Comparison of ENCODE assay signal across 24 mouse cellular contexts in genomic region chr3:123460436-123460835, GRCm38 (mm10). TPM values are rescaled to one million over a fixed set of nuclear protein-coding genes. Genes with fewer than 3 reads are reported as not detected.
DNase-seq lines count a peak whose midpoint lies in the region; ATAC-seq lines count a peak whose summit lies in the region.
"Had no signal": no experiment of that assay in that cellular context is flagged by ENCODE, and none has a peak within 500 bp of the region (broad histone marks: within the 10 kb centered on the region; RNA-seq: fewer than 3 reads in every experiment).

No protein-coding gene starts in this region.

- H3K27ac ChIP-seq in embryonic facial prominence, embryonic 14.5 days (replicated peaks; ENCODE audit: low read depth, low read length): no peak overlapping the region
- no peak overlapping the region for H3K27ac ChIP-seq in embryonic facial prominence, embryonic 10.5 days (replicated peaks)
- H3K27ac ChIP-seq: embryonic facial prominence, embryonic 15.5 days; gastrocnemius, adult 2 months; hindbrain, embryonic 12.5 days; hindbrain, embryonic 15.5 days had no signal

- ATAC-seq in embryonic facial prominence, embryonic 14.5 days (ENCODE audit: low read depth): no peak
- ATAC-seq: activated CD4-positive, CD25-positive, alpha-beta regulatory T cell, adult 4 months; CD4-positive, CD25-positive, alpha-beta regulatory T cell, adult 4 months; forebrain, embryonic 14.5 days; forebrain, postnatal 0 days had no signal

- H3K4me3 ChIP-seq in embryonic facial prominence, embryonic 14.5 days (ENCODE audit: low read depth, low read length): no peak overlapping the region
- H3K4me3 ChIP-seq in embryonic facial prominence, embryonic 10.5 days: no peak overlapping the region
- H3K4me3 ChIP-seq: embryonic facial prominence, embryonic 15.5 days; gastrocnemius, adult 2 months; hindbrain, embryonic 12.5 days; hindbrain, embryonic 15.5 days had no signal

- no peaks in the 10 kb centered on the region for H3K4me1 ChIP-seq in embryonic facial prominence, embryonic 14.5 days (ENCODE audit: control insufficient read depth, insufficient read depth, low read length)
- H3K4me1 ChIP-seq in embryonic facial prominence, embryonic 10.5 days: no peaks in the 10 kb centered on the region
- H3K4me1 ChIP-seq: hindbrain, embryonic 12.5 days; hindbrain, embryonic 15.5 days had no signal

- 56% methylated on average over 1 of the region's 1 CpGs for WGBS in embryonic facial prominence, embryonic 14.5 days
- WGBS in embryonic facial prominence, embryonic 10.5 days: 88% methylated on average over 1 of the region's 1 CpGs

- DNase-seq in adrenal gland, postnatal 14 days: peak; percentile 17
- DNase-seq in adrenal gland, postnatal 25 days: no peak
- DNase-seq in embryonic facial prominence, embryonic 14.5 days (ENCODE audit: low spot score): peak; percentile 24
- DNase-seq in embryonic facial prominence, embryonic 10.5 days (ENCODE audit: low spot score): no peak
- peak; percentile 65 for DNase-seq in NIH3T3 (ENCODE audit: low read depth)
- DNase-seq in ovary, postnatal 10 days (ENCODE audit: low spot score): no peak
- DNase-seq: cerebellum, adult 11-12 months; cerebellum, adult 9-10 months; cerebellum, postnatal 36 days; embryo, embryonic 11 days; forebrain, postnatal 0 days; gastrocnemius, adult 2 months; gastrocnemius, postnatal 14 days; heart, adult 11 months; kidney, adult 11 months; kidney, adult 8-10 months had no signal

- H3K4me2 ChIP-seq in embryonic facial prominence, embryonic 14.5 days (ENCODE audit: low read depth, low read length): no peak overlapping the region
- H3K4me2 ChIP-seq: embryonic facial prominence, embryonic 15.5 days; heart, embryonic 11.5 days; hindbrain, embryonic 12.5 days; hindbrain, embryonic 15.5 days had no signal

- H3K9me3 ChIP-seq in embryonic facial prominence, embryonic 14.5 days (ENCODE audit: control insufficient read depth, low read length): no peaks in the 10 kb centered on the region
- H3K9me3 ChIP-seq in embryonic facial prominence, embryonic 10.5 days: no peaks in the 10 kb centered on the region
- H3K9me3 ChIP-seq: embryonic facial prominence, embryonic 15.5 days; hindbrain, embryonic 12.5 days; hindbrain, embryonic 15.5 days had no signal

- no peaks in the 10 kb centered on the region for H3K36me3 ChIP-seq in embryonic facial prominence, embryonic 14.5 days (ENCODE audit: control insufficient read depth, insufficient read depth, low read length)
- H3K36me3 ChIP-seq in embryonic facial prominence, embryonic 10.5 days (replicated peaks): no peaks in the 10 kb centered on the region
- H3K36me3 ChIP-seq: embryonic facial prominence, embryonic 15.5 days; hindbrain, embryonic 12.5 days; hindbrain, embryonic 15.5 days had no signal

- H3K27me3 ChIP-seq in embryonic facial prominence, embryonic 14.5 days (replicated peaks; ENCODE audit: control insufficient read depth, insufficient read depth, low read length): no peaks in the 10 kb centered on the region
- H3K27me3 ChIP-seq in embryonic facial prominence, embryonic 10.5 days (replicated peaks; ENCODE audit: low read depth, poor library complexity, severe bottlenecking): no peaks in the 10 kb centered on the region
- H3K27me3 ChIP-seq: embryonic facial prominence, embryonic 15.5 days; hindbrain, embryonic 12.5 days; hindbrain, embryonic 15.5 days had no signal

- H3K9ac ChIP-seq in embryonic facial prominence, embryonic 14.5 days (ENCODE audit: low read depth, low read length): no peak overlapping the region
- H3K9ac ChIP-seq: embryonic facial prominence, embryonic 15.5 days; forebrain, postnatal 0 days; hindbrain, embryonic 12.5 days; hindbrain, embryonic 15.5 days had no signal

RNA-seq across cellular contexts. Expression of gene Prss12, which starts 13.7 kb away (rescaled TPM):
- 1.7 and 3.9 TPM in 2 replicates for total RNA-seq in adrenal gland, postnatal 14 days (2021)
- total RNA-seq in adrenal gland, postnatal 25 days (2021): 1.3 and 1.5 TPM in 2 replicates
- 27.9 and 30.2 TPM in 2 replicates for polyA plus RNA-seq in embryonic facial prominence, embryonic 14.5 days (2014; fragmentation: Nextera tagmentation; extraction: Ambion mirVana)
- polyA plus RNA-seq in embryonic facial prominence, embryonic 10.5 days (2016; fragmentation: Nextera tagmentation; extraction: Ambion mirVana): 3.9 and 4.7 TPM in 2 replicates
- total RNA-seq: hematopoietic stem cell, adult 5-6 weeks had no signal

Comparison
In these comparisons a context has a peak if more than half of its experiments do, and no peak if none do; other contexts are left out.
1. DNase-seq: peak in adrenal gland, postnatal 14 days (single experiment), embryonic facial prominence, embryonic 14.5 days (single experiment) and NIH3T3 (single experiment); none in adrenal gland, postnatal 25 days (single experiment), embryonic facial prominence, embryonic 10.5 days (single experiment) and ovary, postnatal 10 days (single experiment).